Mouse (Mus musculus) megakaryocyte, embryonic 14.5 days (primary cell): Measurements from ENCODE around the gene Epgn. TPM values are rescaled to one million over a fixed set of nuclear protein-coding genes. Genes with fewer than 3 reads are reported as not detected.

Experiments used
- H3K27me3 ChIP-seq: replicated peaks from 2 replicates; pipeline ENCODE3; 2012; ENCODE audit warnings: inconsistent platforms
- H3K36me3 ChIP-seq: replicated peaks from 2 replicates; pipeline ENCODE3; 2012; ENCODE audit warnings: low read length, inconsistent platforms, mixed read lengths
- H3K4me1 ChIP-seq: 2 replicates; pipeline ENCODE4 v1.6.1; 2012; ENCODE audit warnings: inconsistent platforms
- H3K4me3 ChIP-seq: replicated peaks from 2 replicates; pipeline ENCODE3; 2012; ENCODE audit warnings: moderate library complexity, mild to moderate bottlenecking, inconsistent platforms
- H3K9me3 ChIP-seq: 2 replicates; pipeline ENCODE4 v1.6.1; 2012; ENCODE audit warnings: inconsistent platforms
- FLI1 ChIP-seq: IDR thresholded peaks from 2 replicates; pipeline ENCODE4 v1.6.1; 2012; ENCODE audit warnings: low read length, inconsistent platforms, mixed read lengths
- GATA1 ChIP-seq: IDR thresholded peaks from 3 replicates; pipeline ENCODE4 v1.6.1; 2012; ENCODE audit warnings: mixed read lengths, low read length, inconsistent platforms, borderline replicate concordance
- polyA plus RNA-seq: library from polyadenylated mRNA; stranded (reverse); fragments of >175 nt; gene quantifications from 2 replicates; pipeline ENCODE4 v1.2.3, GENCODE M21; 2012; ENCODE audit warnings: low replicate concordance; ENCODE audit not compliant: insufficient read depth

The Epgn gene
- polyA plus RNA-seq, 1 experiment: not detected

- H3K27me3 ChIP-seq: peaks cover 30% of the 10 kb centered on the region
- no peaks in the 10 kb centered on the region for H3K36me3 ChIP-seq
- TF ChIP-seq GATA1: no peak
- no peak for TF ChIP-seq FLI1
- no peak overlapping the region for H3K4me3 ChIP-seq
- peaks cover 4% of the 10 kb centered on the region; the same call in 1 of the 2 replicates for H3K4me1 ChIP-seq
- 0 out of 2 replicates have a peak, but pooled peaks cover 6% of the 10 kb centered on the region for H3K9me3 ChIP-seq
Measured at GRCm38 (mm10) chr5:91075021-91075420, 47.8 kb downstream of the Epgn start.

- peaks cover 2% of the 10 kb centered on the region for H3K27me3 ChIP-seq
- H3K4me1 ChIP-seq: peaks cover 3% of the 10 kb centered on the region; the same call in 1 of the 2 replicates
- no peaks in the 10 kb centered on the region for H3K9me3 ChIP-seq
- H3K36me3 ChIP-seq: no peaks in the 10 kb centered on the region
- TF ChIP-seq GATA1 (no peak), FLI1 (no peak)
- H3K4me3 ChIP-seq: no peak overlapping the region
Measured at GRCm38 (mm10) chr5:91083016-91083415, 55.8 kb downstream of the Epgn start.

Other genes with a start within 250 kb of the Epgn start
- gene Cxcl3, start 241.4 kb upstream of the Epgn start, polyA plus RNA-seq: 13.4 and 15.8 TPM in 2 replicates
- gene Cxcl15, start 232.9 kb upstream of the Epgn start, polyA plus RNA-seq: not detected in 2 replicates
- gene Cxcl1, start 136.2 kb upstream of the Epgn start, polyA plus RNA-seq: 0.48 and 1.9 TPM in 2 replicates
- gene Cxcl2, start 123.6 kb upstream of the Epgn start, polyA plus RNA-seq: 28.2 and 32.2 TPM in 2 replicates
- gene Mthfd2l, start 96.3 kb upstream of the Epgn start, polyA plus RNA-seq: 8.5 and 10.8 TPM in 2 replicates
- gene Ereg, start 47.2 kb downstream of the Epgn start, polyA plus RNA-seq: not detected in 2 replicates
- gene Areg, start 112.1 kb downstream of the Epgn start, polyA plus RNA-seq: not detected in 2 replicates